Mouse (Mus musculus) urinary bladder, adult 18-20 months (tissue): Measurements from ENCODE around the gene Mmp28.

ENCODE experiments used
- DNase-seq, 2 experiments: peaks; one replicate each; pipeline ENCODE4 v3.0.0; 2022; ENCODE audit warnings: low spot score in 2 of 2, mixed read lengths in 2 of 2

The Mmp28 gene

GRCm38 (mm10) chr11:83462711-83463244 lies at the start of gene Mmp28:
TSS of gene Mmp28 (minus strand) at chr11:83463071.
- peak; percentile 51 to 65 for DNase-seq

- DNase-seq: no peak
These were observed 46.6 kb upstream of the Mmp28 start for GRCm38 (mm10) chr11:83509521-83509920.

GRCm38 (mm10) chr11:83504308-83504707 lies 41.4 kb upstream of the Mmp28 start:
- no peak for DNase-seq

- no peak for DNase-seq
These were observed 32.7 kb upstream of the Mmp28 start for GRCm38 (mm10) chr11:83495571-83495970.

- no peak for DNase-seq
These were observed 28.6 kb upstream of the Mmp28 start for GRCm38 (mm10) chr11:83491488-83491887.

GRCm38 (mm10) chr11:83473235-83474016 lies 10.6 kb upstream of the Mmp28 start:
- no peak for DNase-seq

GRCm38 (mm10) chr11:83472324-83473234 lies 9.7 kb upstream of the Mmp28 start, which contains the start of gene Taf15:
TSS of gene Taf15 (plus strand) at chr11:83473086.
- peak; percentile 93 to 97 for DNase-seq

GRCm38 (mm10) chr11:83471766-83472165 lies 8.9 kb upstream of the Mmp28 start:
- DNase-seq: no peak

GRCm38 (mm10) chr11:83468765-83469164 lies 5.9 kb upstream of the Mmp28 start:
- no peak for DNase-seq

GRCm38 (mm10) chr11:83467120-83467652 lies 4.3 kb upstream of the Mmp28 start:
- no peak for DNase-seq

- DNase-seq: no peak
These were observed 3.1 kb upstream of the Mmp28 start for GRCm38 (mm10) chr11:83465976-83466375.

GRCm38 (mm10) chr11:83461462-83462027 lies 1.3 kb downstream of the Mmp28 start:
- no peak for DNase-seq

- peak in 1 of 2 experiments; percentile 45 for DNase-seq
These were observed 4.8 kb downstream of the Mmp28 start for GRCm38 (mm10) chr11:83457912-83458601.

GRCm38 (mm10) chr11:83457257-83457656 lies 5.6 kb downstream of the Mmp28 start:
- DNase-seq: no peak

- peak; percentile 41 to 71 for DNase-seq
These were observed 7.3 kb downstream of the Mmp28 start for GRCm38 (mm10) chr11:83455608-83456007.

GRCm38 (mm10) chr11:83454548-83454947 lies 8.3 kb downstream of the Mmp28 start:
- peak in 1 of 2 experiments; percentile 38 for DNase-seq

GRCm38 (mm10) chr11:83451281-83451680 lies 11.6 kb downstream of the Mmp28 start:
- no peak for DNase-seq

- no peak for DNase-seq
These were observed 12.3 kb downstream of the Mmp28 start for GRCm38 (mm10) chr11:83450550-83450949.

- DNase-seq: no peak
These were observed 13.6 kb downstream of the Mmp28 start for GRCm38 (mm10) chr11:83449298-83449697.

- no peak for DNase-seq
These were observed 14.0 kb downstream of the Mmp28 start for GRCm38 (mm10) chr11:83448927-83449236.
